Mouse (Mus musculus) bone marrow, adult 2 months (tissue): ENCODE results near the gene Hist1h1b.

ENCODE experiments used
- CTCF ChIP-seq: fragments of 200-500 bp; IDR thresholded peaks from 2 replicates; pipeline ENCODE4 v1.5.1; 2011; ENCODE audit warnings: low read length, control low read depth; ENCODE audit not compliant: control insufficient read depth, insufficient read depth
- POLR2A ChIP-seq: fragments of 200-500 bp; IDR thresholded peaks from 2 replicates; pipeline ENCODE4 v1.6.1; 2011; ENCODE audit warnings: low read depth, mild to moderate bottlenecking, control low read depth, low read length, borderline replicate concordance; ENCODE audit not compliant: control insufficient read depth

DNA sequence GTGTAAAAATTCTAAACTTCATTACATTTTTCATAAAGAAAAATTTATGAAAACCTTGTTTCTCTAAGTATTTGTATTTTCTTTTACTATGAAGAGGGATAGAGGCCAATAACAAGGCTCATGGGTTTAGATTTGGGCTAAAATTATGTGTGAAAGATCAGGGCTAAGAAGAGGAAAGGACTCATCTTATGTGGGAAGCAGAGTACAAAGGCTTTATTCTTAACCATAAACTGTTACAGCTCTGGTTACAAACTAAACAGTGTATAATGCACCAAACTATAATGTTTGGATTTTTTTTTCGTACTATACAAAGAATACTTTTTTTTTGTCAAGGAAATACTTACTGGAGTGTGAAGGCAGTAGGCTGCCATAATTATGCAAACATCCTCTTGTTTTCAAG lies 24.7 kb downstream of the Hist1h1b start:
- TF ChIP-seq CTCF (no peak), POLR2A (no peak)
